Mouse (Mus musculus) neutrophil, adult 5-6 weeks (primary cell): Measurements from ENCODE around the gene Irf2bp2. TPM values are rescaled to one million over a fixed set of nuclear protein-coding genes. Genes with fewer than 3 reads are reported as not detected.

Source experiments
- ATAC-seq: fragments of 151-379, 151-347 bp; 2 replicates; pipeline ENCODE4 v1.8.0; 2017; ENCODE audit warnings: mild to moderate bottlenecking, moderate TSS enrichment; ENCODE audit not compliant: insufficient number of reproducible peaks, poor library complexity, low FRiP score, severe bottlenecking; ENCODE audit errors: extremely low read depth
- total RNA-seq: library from RNA; stranded (forward); fragments of 200-1000 nt; gene quantifications from 2 replicates; pipeline ENCODE4 v1.2.3, GENCODE M21; 2017

Irf2bp2 gene
- total RNA-seq, 1 experiment from 2014 or later, result 69.0 TPM

GRCm38 (mm10) chr8:126550944-126551357 lies 42.8 kb downstream of the Irf2bp2 start:
- ATAC-seq, result no peak

GRCm38 (mm10) chr8:126547841-126548240 lies 45.9 kb downstream of the Irf2bp2 start:
- ATAC-seq, result 0 out of 2 replicates have a peak, but pooled peaks have one; percentile 40

- no peak for ATAC-seq
Measured at GRCm38 (mm10) chr8:126547361-126547760, 46.4 kb downstream of the Irf2bp2 start.

- no peak for ATAC-seq
Measured at GRCm38 (mm10) chr8:126546480-126546879, 47.3 kb downstream of the Irf2bp2 start.

- no peak for ATAC-seq
Measured at GRCm38 (mm10) chr8:126543407-126543806, 50.4 kb downstream of the Irf2bp2 start.

- ATAC-seq, result no peak
Measured at GRCm38 (mm10) chr8:126542757-126543156, 51.0 kb downstream of the Irf2bp2 start.

GRCm38 (mm10) chr8:126542090-126542689 lies 51.6 kb downstream of the Irf2bp2 start:
- no peak for ATAC-seq

GRCm38 (mm10) chr8:126540298-126540697 lies 53.5 kb downstream of the Irf2bp2 start:
- no peak for ATAC-seq

GRCm38 (mm10) chr8:126539355-126540093 lies 54.3 kb downstream of the Irf2bp2 start:
- no peak for ATAC-seq

- no peak for ATAC-seq
Measured at GRCm38 (mm10) chr8:126538648-126539354, 55.0 kb downstream of the Irf2bp2 start.

Other genes starting within 250 kb of the Irf2bp2 start
- 14.1 and 21.9 TPM in 2 replicates for gene Coa6, start 171.5 kb downstream of the Irf2bp2 start, total RNA-seq
- gene Tarbp1, start 118.9 kb downstream of the Irf2bp2 start, total RNA-seq, result 3.1 and 4.2 TPM in 2 replicates